Mouse (Mus musculus) midbrain, postnatal 0 days (tissue): Measurements from ENCODE around the gene Hs3st3a1. TPM values are rescaled to one million over a fixed set of nuclear protein-coding genes. Genes with fewer than 3 reads are reported as not detected.

Experiments used
- ATAC-seq: fragments of 200-750 bp; cut with Nextera tagmentation; 2 replicates; pipeline ENCODE4 v1.8.0; 2017; ENCODE audit warnings: moderate number of reproducible peaks, mild to moderate bottlenecking, moderate TSS enrichment, moderate library complexity; ENCODE audit not compliant: low FRiP score
- DNase-seq: peaks from one replicate; pipeline ENCODE4 v3.0.0-alpha.2; 2015; ENCODE audit warnings: low spot score
- H3K27ac ChIP-seq: fragments of 300-500 bp; sonication (generic); 2 replicates; pipeline ENCODE4 v1.5.1; 2014; ENCODE audit warnings: low read depth, mild to moderate bottlenecking, low read length, mixed read lengths
- H3K27me3 ChIP-seq: fragments of 300-500 bp; sonication (generic); 2 replicates; pipeline ENCODE4 v1.6.1; 2014; ENCODE audit warnings: low read length, control low read depth, mixed read lengths; ENCODE audit not compliant: insufficient read depth
- H3K36me3 ChIP-seq: fragments of 300-500 bp; sonication (generic); 2 replicates; pipeline ENCODE4 v1.6.1; 2014; ENCODE audit warnings: low read length, control low read depth, mixed read lengths; ENCODE audit not compliant: insufficient read depth
- H3K4me1 ChIP-seq: fragments of 300-500 bp; sonication (generic); 2 replicates; pipeline ENCODE4 v1.6.1; 2014; ENCODE audit warnings: mild to moderate bottlenecking, control low read depth, antibody characterized with exemption, low read length, mixed read lengths; ENCODE audit not compliant: insufficient read depth
- H3K4me2 ChIP-seq: fragments of 300-500 bp; sonication (generic); 2 replicates; pipeline ENCODE4 v1.6.1; 2014; ENCODE audit warnings: low read depth, mild to moderate bottlenecking, low read length, mixed read lengths; ENCODE audit not compliant: poor library complexity, severe bottlenecking
- H3K4me3 ChIP-seq: fragments of 300-500 bp; sonication (generic); 2 replicates; pipeline ENCODE4 v1.5.1; 2014; ENCODE audit warnings: low read depth, mild to moderate bottlenecking, low read length, moderate library complexity
- H3K9ac ChIP-seq: fragments of 300-500 bp; sonication (generic); replicated peaks from 2 replicates; pipeline ENCODE4 v1.6.1; 2014; ENCODE audit warnings: mild to moderate bottlenecking, low read length, moderate library complexity, mixed read lengths; ENCODE audit not compliant: poor library complexity, severe bottlenecking
- H3K9me3 ChIP-seq: fragments of 300-500 bp; sonication (generic); 2 replicates; pipeline ENCODE4 v1.6.1; 2016; ENCODE audit warnings: low read length, control low read depth
- CTCF ChIP-seq: IDR thresholded peaks from 2 replicates; pipeline ENCODE4 v1.5.1; 2016; ENCODE audit warnings: antibody characterized with exemption, mild to moderate bottlenecking
- WGBS: fragments of 180-500 bp; shearing (Covaris S2); extraction: QIAGEN DNeasy Blood & Tissue Kit; methylation state at CpG from one replicate; pipeline ENCODE4 v1.1.7; 2014; 5-methylcytosine and 5-hydroxymethylcytosine counted together
- polyA plus RNA-seq: library from polyadenylated mRNA; unstranded; fragments of >200 nt; fragmentation: Nextera tagmentation; extraction: Ambion mirVana; gene quantifications from 2 replicates; pipeline ENCODE4 v1.2.1, GENCODE M21; 2015
- total RNA-seq: library from RNA; depleted of rRNA; stranded (reverse); fragments of >200 nt; gene quantifications from 2 replicates; pipeline ENCODE4 v1.2.3, GENCODE M21; 2014

Gene Hs3st3a1
- total and polyA plus RNA-seq, 2 experiments from 2014 or later, result 0.58 to 6.6 TPM

- DNase-seq (no peak), ATAC-seq (no peak)
- no peak overlapping the region for H3K4me3 ChIP-seq
- 54% methylated on average over 2 of the region's 2 CpGs for WGBS
- no peak for TF ChIP-seq CTCF
- H3K4me2 ChIP-seq, result no peak overlapping the region
- no peak overlapping the region for H3K27ac ChIP-seq
- no peak overlapping the region for H3K9ac ChIP-seq
- no peaks in the 10 kb centered on the region for H3K27me3 ChIP-seq
- H3K9me3 ChIP-seq, result no peaks in the 10 kb centered on the region
- no peaks in the 10 kb centered on the region for H3K36me3 ChIP-seq
- no peaks in the 10 kb centered on the region for H3K4me1 ChIP-seq
Measured at GRCm38 (mm10) chr11:64494448-64494847, 59.3 kb downstream of the Hs3st3a1 start.

DNA sequence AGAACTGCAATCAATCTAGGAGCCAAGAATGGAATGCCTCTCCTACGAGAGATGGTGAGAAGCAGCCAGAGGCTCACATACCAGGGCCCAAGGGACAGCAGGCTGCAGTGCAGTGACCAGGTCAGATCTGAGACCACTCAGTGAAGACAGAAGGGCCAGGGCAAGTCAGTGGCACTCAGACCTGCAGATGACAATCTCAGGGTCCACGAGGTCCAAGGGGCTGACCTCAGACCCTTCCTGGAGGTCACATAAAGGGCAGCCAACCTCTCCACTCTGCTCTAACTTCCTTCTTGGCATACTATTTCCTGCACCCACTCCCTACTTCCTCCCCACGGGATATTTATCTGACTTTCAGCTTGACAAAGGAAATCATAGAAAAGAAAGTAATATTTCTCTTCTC, 60.8 kb downstream of the Hs3st3a1 start:
- Histone ChIP-seq H3K27ac (no peak overlapping the region), H3K4me3 (no peak overlapping the region), H3K4me2 (no peak overlapping the region), H3K9ac (no peak overlapping the region), H3K27me3 (no peaks in the 10 kb centered on the region), H3K4me1 (no peaks in the 10 kb centered on the region), H3K9me3 (no peaks in the 10 kb centered on the region), H3K36me3 (no peaks in the 10 kb centered on the region)
- ATAC-seq (no peak), DNase-seq (no peak)
- 52% methylated on average over 3 of the region's 3 CpGs for WGBS
- TF ChIP-seq CTCF, result no peak

DNA sequence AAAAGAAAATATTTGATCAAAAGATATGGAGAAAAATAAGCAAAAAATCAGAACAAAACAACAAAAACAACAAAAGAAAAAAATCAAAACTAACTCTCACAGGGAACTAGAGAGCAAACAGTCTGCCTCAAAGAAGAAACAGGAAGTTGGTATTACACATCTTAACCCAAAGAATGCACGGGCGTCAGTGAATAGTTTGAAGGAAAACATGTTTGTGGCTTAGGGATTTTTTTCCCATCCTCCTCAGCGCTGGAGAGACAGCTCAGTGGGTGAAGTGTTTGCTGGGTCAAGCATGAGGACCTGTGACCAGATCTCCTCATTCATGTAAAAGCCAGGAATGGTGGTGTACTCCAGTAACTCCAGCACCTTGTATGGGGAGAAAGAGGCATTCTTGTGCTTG, 61.5 kb downstream of the Hs3st3a1 start:
- H3K36me3 ChIP-seq, result no peaks in the 10 kb centered on the region
- H3K4me3 ChIP-seq, result no peak overlapping the region
- no peaks in the 10 kb centered on the region for H3K9me3 ChIP-seq
- no peak overlapping the region for H3K27ac ChIP-seq
- no peaks in the 10 kb centered on the region for H3K4me1 ChIP-seq
- DNase-seq (no peak), ATAC-seq (no peak)
- no peak overlapping the region for H3K4me2 ChIP-seq
- no peak for TF ChIP-seq CTCF
- H3K27me3 ChIP-seq, result no peaks in the 10 kb centered on the region
- H3K9ac ChIP-seq, result no peak overlapping the region
- WGBS, result 61% methylated on average over 3 of the region's 3 CpGs

DNA sequence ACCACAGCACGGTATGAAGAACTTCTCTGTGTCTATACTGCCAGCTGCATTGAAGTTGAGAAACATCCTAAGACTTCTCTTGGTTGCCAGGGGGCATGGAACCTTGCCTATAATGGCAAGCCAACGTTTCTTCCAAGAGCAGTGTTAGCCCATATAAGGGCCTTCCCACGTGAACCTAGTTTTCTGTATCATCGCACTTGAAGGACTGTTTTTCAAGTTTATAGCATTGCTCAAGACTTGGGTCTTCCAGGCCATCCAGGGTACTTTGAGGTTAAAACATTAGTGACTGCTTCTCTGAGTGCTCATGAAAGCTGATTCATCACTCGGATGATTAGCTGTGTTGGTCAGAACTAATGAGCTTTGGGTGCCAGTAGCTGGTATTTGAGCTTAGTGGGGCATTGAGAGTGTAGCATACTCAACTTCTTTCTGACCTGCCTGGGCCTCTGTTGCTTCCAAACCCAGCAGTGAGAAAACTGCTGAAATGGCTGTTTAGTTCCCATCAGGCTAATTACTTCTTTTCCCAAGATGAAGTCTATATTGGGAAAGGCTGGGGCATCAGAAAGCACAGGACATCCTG, 65.5 kb downstream of the Hs3st3a1 start:
- Histone ChIP-seq H3K4me1 (no peaks in the 10 kb centered on the region), H3K4me3 (no peak overlapping the region), H3K4me2 (no peak overlapping the region), H3K27ac (no peak overlapping the region), H3K27me3 (no peaks in the 10 kb centered on the region), H3K9me3 (no peaks in the 10 kb centered on the region), H3K36me3 (no peaks in the 10 kb centered on the region), H3K9ac (no peak overlapping the region)
- no peak for TF ChIP-seq CTCF
- DNase-seq (no peak), ATAC-seq (no peak)
- 93% methylated on average over 5 of the region's 5 CpGs for WGBS

GRCm38 (mm10) chr11:64503040-64503439, 67.9 kb downstream of the Hs3st3a1 start:
- ATAC-seq (no peak), DNase-seq (no peak)
- no peak overlapping the region for H3K4me2 ChIP-seq
- no peak overlapping the region for H3K9ac ChIP-seq
- H3K27me3 ChIP-seq, result no peaks in the 10 kb centered on the region
- no peaks in the 10 kb centered on the region for H3K36me3 ChIP-seq
- H3K4me3 ChIP-seq, result no peak overlapping the region
- WGBS, result 91% methylated on average over 3 of the region's 3 CpGs
- no peaks in the 10 kb centered on the region for H3K4me1 ChIP-seq
- no peak for TF ChIP-seq CTCF
- no peak overlapping the region for H3K27ac ChIP-seq
- H3K9me3 ChIP-seq, result no peaks in the 10 kb centered on the region

GRCm38 (mm10) chr11:64505924-64506323, 70.8 kb downstream of the Hs3st3a1 start:
- no peaks in the 10 kb centered on the region for H3K36me3 ChIP-seq
- no peak overlapping the region for H3K4me2 ChIP-seq
- H3K4me1 ChIP-seq, result no peaks in the 10 kb centered on the region
- WGBS, result 93% methylated on average over 1 of the region's 1 CpGs
- no peaks in the 10 kb centered on the region for H3K27me3 ChIP-seq
- H3K27ac ChIP-seq, result no peak overlapping the region
- no peak overlapping the region for H3K9ac ChIP-seq
- H3K9me3 ChIP-seq, result no peaks in the 10 kb centered on the region
- DNase-seq (no peak), ATAC-seq (no peak)
- TF ChIP-seq CTCF, result no peak
- no peak overlapping the region for H3K4me3 ChIP-seq
